Mouse (Mus musculus) heart, postnatal 14 days (tissue): ENCODE measurements around the gene Tbl3. TPM values are rescaled to one million over a fixed set of nuclear protein-coding genes. Genes with fewer than 3 reads are reported as not detected.
"Not testable (repeated sequence)": the region's sequence is repeated elsewhere in the genome, so short reads cannot be mapped to it uniquely, and the experiment has no call there.

Experiments
- DNase-seq, 2 experiments: peaks; one replicate each; pipeline ENCODE4 v3.0.0; 2021 to 2022
- intact Hi-C: fragments of 180-260 bp; cut with DNase I; formaldehyde crosslinking; loops from one replicate; pipeline ENCODE4 v1.15.1; 2025
- total RNA-seq, 2 experiments: library from RNA; stranded (reverse); gene quantifications; 2 replicates each; pipeline ENCODE4 v1.2.3; 2021

The Tbl3 gene
- total RNA-seq, 2 experiments from 2014 or later, result 16.8 to 19.5 TPM

DNA sequence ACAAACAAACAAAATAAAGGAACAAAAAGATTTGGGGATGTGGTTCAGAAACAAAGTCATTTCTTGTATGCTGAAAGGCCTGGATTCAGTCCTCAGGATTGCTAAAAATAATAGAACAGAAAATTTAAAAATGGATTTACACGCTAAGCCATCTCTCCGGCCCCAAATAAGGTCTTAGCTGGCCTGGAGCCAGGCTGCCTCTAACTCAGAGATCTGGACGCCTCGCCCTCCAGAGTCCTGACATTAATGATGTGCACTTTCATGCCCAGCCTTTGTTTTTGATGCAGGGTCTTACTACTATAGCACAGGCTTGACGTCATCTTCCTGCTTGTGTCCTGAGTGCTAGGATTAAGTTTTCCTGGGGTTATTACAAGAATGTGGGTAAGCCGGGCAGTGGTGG lies 21.6 kb upstream of the Tbl3 start:
- intact Hi-C loops, result no loop called here
- DNase-seq, result peak in 1 of 2 experiments; percentile 47

GRCm38 (mm10) chr17:24728184-24728583 lies 20.7 kb upstream of the Tbl3 start:
- intact Hi-C loops, result no loop called here
- no peak for DNase-seq

GRCm38 (mm10) chr17:24727618-24728017 lies 20.2 kb upstream of the Tbl3 start, which contains the start of gene Rpl3l:
Rpl3l (plus strand) TSS chr17:24727820.
- peak; percentile 41 to 51 for DNase-seq
- intact Hi-C loops, result no loop called here

DNA sequence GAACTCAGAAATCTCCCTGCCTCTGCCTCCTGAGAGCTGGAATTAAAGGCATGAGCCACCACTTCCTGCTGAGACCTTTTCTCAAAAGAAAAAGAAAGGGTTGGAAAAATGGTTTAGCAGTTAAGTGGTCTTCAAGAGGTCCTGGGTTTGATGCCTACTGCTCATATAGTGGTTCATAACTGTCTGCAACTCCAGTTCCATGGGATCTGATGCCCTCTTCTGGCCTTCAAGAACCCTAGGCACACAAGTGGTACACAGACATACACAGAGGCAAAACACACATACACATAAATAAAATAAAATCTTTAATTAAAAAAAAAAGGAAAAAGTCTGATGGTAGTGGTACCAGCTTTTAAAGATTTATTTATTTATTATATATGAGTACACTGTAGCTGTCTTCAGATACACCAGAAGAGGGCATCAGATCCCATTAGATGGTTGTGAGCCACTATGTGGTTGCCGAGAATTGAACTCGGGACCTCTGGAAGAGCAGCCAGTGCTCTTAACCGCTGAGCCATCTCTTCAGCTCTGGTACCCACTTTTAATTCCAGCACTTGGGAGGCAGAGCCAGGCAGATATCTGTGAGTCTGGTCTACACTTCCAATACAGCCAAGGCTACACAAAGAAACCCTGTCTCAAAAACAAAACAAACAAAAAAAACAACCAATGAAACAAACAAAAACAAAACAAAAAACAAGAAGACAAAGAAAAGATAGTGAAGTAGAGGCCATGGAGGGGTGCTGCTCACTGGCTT lies 18.4 kb upstream of the Tbl3 start:
- DNase-seq, result no peak
- intact Hi-C loops, result no loop called here

GRCm38 (mm10) chr17:24724184-24724583 lies 16.7 kb upstream of the Tbl3 start, which contains the start of gene Ndufb10:
Ndufb10 (minus strand) TSS chr17:24724478.
- intact Hi-C loops, result no loop called here
- DNase-seq, result peak; percentile 98 to 99

DNA sequence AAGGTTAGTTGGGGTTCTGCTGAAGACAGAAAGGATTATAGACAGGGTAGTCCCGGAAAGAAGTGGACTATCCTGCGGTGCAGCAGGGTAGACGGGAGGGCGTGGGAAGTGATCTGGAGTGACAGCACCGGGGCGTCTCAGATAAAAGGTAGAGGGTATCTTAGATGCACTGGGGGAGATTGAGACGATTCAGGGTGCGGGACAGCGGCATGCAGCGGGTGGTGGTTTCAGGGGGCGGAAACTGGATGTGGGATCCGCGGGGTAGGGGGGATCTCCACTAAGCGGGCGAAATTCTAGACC lies 16.4 kb upstream of the Tbl3 start:
- intact Hi-C loops, result no loop called here
- peak in 1 of 2 experiments; percentile 42 for DNase-seq

GRCm38 (mm10) chr17:24723122-24723880 lies 15.8 kb upstream of the Tbl3 start:
- DNase-seq, result no peak
- intact Hi-C loops, result no loop called here

- intact Hi-C loops, result no loop called here
- no peak for DNase-seq
These were observed 14.9 kb upstream of the Tbl3 start for GRCm38 (mm10) chr17:24722220-24722924.

- DNase-seq, intact Hi-C loops: not testable (repeated sequence)
These were observed 14.0 kb upstream of the Tbl3 start for GRCm38 (mm10) chr17:24721383-24721955.

DNA sequence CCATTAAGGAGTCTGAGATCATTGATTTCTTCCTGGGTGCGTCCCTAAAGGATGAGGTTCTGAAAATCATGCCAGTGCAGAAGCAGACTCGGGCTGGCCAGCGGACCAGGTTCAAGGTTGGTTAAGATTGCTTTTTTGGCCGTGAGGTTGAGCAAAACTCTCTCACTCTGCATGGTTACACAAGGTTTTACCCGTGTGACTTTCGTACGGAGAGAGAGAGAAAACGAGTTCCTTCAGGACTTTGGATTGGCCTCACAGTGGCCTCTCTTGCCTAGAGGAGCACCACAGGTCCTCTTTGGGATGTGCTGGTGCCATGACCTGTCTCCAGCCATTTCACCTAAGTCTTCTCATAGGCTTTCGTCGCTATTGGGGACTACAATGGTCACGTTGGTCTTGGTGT lies 13.2 kb upstream of the Tbl3 start:
- DNase-seq, intact Hi-C loops: not testable (repeated sequence)

DNA sequence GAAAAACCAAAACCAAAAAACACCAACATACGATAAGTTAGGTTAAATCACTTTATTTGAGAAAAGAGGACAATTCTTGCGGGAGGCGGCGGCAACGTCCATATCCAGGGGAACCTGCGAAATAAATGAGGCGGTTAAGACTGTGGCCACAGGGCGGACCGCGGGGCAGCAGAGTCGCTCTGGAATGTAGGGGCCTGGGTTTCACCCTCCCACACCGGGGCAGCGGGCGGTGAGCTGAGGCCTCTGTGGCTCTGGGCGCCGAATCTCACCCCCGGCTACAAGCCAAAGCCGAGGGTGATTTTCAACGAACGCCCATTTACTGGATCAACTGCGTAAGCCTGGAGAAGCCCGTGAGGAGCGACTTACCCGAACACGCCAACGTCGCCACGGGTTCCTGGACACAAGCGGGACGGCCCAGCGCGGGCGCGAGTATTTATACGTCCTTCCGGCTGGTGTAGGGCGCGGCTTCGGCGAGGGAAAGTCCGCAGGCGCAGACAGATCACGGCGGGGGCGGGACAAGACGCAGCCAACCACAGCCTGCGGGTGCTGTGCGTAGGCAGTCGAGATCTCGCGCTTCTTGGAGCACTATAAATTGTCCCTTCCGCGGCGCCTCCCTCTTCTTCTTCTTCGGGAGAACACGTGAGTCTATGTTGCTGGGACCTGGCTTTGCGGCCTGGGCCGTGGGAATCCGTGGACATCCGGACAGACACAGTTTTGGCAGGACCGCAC lies 12.2 kb upstream of the Tbl3 start:
- peak; percentile 97 for DNase-seq
- intact Hi-C loops, result no loop called here

- DNase-seq, intact Hi-C loops: not testable (repeated sequence)
These were observed 11.5 kb upstream of the Tbl3 start for GRCm38 (mm10) chr17:24718938-24719337.

- intact Hi-C loops, result no loop called here
- no peak for DNase-seq
These were observed 10.5 kb upstream of the Tbl3 start, which contains the start of the genes Rnf151 and Rps2 for GRCm38 (mm10) chr17:24717943-24718342. Rnf151 (minus strand) TSS chr17:24718063. Rps2 (plus strand) TSS chr17:24718116.

DNA sequence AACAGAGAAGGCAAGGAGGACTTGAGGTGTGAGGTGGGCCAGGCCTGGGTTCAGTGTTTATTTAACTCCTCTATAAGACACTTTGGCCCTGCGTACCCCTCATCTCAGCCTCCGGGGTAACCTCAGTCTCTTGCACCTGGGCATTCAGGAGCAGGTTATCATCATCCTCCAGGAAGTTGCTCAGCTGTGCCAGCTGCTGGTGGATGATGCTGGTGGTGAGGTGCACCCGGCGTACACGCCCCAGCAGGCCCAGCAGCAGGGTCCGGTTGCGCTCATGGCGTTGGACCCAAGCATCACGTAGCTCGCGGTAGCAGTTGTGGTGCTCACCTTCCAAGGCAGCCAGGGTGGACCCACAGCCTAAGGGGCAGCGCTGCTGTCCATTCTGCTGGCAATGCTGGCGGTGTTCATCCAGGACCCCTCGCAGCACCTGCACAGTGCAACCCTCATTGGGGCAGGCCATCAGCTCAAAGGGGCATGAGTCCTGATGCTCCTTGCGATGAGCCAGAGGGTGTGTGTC lies 8.8 kb upstream of the Tbl3 start:
- intact Hi-C loops, result no loop called here
- no peak for DNase-seq

DNA sequence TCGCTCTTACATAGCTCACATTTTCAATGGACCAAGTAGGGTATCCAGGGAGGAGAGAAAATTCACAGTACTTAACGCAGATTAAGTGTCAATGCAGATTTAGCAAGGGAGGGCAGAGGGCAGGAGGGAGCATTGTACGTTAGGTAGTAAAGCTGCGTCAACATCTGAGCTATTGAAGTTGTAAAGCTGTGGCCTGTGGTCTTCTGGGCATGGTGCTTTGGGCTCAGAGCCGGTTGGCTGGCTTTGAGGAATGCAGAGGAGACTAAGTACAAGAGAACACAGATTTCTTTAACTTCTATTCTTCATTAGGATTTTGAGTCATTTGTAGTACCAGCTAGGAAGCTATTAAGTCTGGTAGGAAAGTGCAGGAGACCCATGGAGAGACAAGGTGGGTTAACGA lies 8.1 kb upstream of the Tbl3 start:
- no peak for DNase-seq
- intact Hi-C loops, result no loop called here

DNA sequence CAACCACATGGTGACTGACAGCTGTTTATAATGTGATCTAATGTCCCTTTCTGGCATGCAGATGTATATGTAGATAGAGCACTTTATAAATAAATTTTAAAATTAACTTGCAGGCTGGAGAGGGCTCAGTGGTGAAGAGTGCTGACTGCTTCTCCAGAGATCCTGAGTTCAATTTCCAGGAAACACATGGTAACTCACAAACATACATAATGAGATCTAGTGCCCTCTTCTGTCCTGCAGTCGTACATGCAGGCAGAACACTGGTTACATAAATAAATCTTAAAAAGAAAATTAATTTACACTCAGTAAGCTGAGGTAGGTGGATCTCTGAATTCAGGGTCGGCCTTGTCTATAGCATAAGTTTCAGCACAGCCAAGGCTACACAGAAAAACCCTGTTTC lies 1.2 kb upstream of the Tbl3 start:
- DNase-seq, result no peak
- intact Hi-C loops, result no loop called here

- DNase-seq, result no peak
- intact Hi-C loops, result no loop called here
These were observed 453 bp upstream of the Tbl3 start for GRCm38 (mm10) chr17:24707801-24708425.

DNA sequence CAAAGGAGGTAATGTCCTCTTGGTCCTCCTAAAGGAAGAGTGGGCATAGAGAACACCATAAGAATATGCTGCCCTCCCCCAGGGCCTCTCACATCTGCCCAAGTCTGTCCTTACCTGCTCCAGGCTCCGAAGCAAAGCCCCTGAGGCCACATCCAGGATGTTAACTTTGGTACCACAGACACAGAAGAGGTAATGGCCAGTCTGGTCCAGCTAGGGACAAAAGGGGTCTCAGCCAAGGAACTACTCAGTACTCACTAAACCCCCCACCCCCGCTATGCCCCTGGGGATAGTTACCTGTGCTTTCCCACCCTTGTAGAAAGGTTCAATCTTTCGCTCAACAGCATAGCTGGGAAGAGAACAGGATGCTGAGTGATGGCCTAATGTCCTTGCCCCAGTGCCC lies 1.6 kb downstream of the Tbl3 start:
- intact Hi-C loops, result no loop called here
- no peak for DNase-seq

GRCm38 (mm10) chr17:24701251-24701650 lies 6.2 kb downstream of the Tbl3 start:
- no peak for DNase-seq
- intact Hi-C loops, result no loop called here
